Mouse (Mus musculus) mesoderm, embryonic 11.5 days (tissue): ENCODE measurements around the gene Acss3.

Source experiments
- DNase-seq: peaks from one replicate; pipeline ENCODE4 v3.0.0-alpha.2; 2012; ENCODE audit warnings: low read depth, low spot score

Gene Acss3

DNA sequence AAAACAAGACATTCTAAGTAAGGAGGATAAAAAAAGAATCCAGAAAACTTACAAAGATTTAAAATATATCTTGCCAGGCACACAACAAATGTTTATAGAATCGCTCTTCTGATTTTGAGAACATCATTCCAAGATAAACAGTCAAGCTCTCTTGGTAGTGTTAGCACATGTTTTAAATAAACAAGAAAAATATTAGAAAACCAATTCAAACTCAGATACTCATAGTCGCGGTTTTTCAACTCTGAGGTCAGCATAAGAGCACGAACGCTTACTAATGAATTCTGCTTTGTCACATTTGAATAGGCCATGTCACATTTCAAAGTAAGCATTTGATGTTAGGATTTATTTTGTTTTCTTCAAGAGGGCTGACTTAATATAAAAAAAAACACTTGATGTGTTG, 102.3 kb downstream of the Acss3 start:
- DNase-seq: no peak

- DNase-seq: no peak
Measured at GRCm38 (mm10) chr10:107011142-107011541, 112.3 kb downstream of the Acss3 start.

DNA sequence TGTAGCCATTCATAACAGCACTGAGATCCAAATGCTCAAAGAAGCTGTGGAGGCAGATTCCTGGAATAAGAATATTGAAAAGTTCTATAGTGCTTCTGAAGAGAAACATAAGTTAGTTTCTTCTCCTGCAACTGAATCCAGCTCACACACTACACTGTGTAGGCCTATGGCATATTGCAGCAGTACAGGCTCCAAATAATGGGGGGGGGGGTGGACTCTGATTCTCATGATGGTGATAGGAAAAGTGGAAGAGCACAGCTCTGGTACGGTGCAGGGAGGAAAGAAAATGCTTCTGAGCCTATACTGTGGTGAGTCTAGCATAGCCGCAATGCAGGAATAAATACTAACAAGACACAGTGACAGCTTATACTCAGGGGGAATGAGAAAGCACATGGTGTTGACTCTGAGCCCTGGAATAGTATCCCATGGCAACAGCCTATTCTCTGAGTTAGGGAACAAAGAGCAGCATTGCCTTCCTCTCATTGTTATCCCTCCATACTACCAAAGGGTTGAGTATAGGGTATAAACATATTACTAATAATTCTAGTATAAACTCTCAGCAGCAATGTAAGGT, 125.3 kb downstream of the Acss3 start:
- DNase-seq: no peak

DNA sequence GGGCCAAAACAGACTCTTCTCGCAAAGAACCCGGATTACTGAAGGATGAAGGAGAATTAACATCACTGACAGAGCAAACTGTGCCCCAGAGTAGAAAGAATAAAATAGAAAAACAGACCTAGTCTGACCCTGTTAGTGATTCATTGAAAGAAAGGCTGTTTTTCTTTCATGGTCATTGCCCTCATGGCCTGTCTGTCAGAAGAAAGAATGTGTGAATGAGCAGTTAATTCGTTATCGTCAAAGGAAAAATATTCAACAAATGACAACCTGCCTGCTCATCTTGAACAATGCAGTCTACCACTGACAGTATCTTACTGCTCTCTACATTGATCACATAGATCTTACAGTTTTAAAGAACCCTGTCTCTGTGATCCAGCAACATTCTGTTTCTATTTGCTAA, 134.0 kb downstream of the Acss3 start:
- no peak for DNase-seq

GRCm38 (mm10) chr10:106975193-106976141, 148.0 kb downstream of the Acss3 start:
- DNase-seq: peak; percentile 26

DNA sequence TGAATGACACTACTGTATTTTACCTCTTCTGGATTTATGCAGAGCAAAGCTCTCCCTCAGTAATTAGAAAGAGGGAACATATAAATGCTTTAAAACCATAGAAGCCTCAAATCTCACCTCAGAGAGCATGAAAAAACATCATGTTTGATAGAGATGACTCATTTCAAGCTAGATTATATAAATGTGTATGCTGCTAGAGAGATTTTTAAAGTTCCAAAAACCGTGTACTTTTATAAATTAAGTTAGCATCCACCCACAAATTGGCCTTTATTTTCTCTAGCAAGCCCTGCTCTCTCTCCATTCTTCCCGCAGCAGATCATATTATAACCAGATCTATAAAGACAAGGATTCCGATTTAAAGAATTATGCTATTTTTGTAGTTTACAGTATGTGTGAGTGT, 164.4 kb downstream of the Acss3 start:
- DNase-seq: no peak

DNA sequence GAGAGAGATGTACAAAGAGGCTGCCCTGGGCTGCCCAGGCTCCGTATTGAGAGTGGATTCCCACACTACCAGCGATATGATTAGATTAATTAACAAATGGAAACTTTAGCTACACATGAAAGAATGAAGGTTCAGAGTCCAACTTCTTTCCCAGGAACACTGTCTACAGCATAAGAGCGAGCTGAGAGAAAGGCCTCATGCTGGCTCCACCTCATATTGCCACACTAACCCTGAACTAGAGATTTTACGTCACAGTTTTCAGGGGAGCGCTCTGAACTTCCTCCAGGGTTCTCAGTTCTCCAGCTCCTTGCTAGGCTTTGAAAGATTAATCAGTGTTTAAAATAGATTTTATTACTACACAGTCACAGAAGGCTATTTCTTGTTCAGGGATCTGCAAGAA, 182.1 kb downstream of the Acss3 start:
- no peak for DNase-seq

- no peak for DNase-seq
Measured at GRCm38 (mm10) chr10:106939441-106939840, 184.0 kb downstream of the Acss3 start.

DNA sequence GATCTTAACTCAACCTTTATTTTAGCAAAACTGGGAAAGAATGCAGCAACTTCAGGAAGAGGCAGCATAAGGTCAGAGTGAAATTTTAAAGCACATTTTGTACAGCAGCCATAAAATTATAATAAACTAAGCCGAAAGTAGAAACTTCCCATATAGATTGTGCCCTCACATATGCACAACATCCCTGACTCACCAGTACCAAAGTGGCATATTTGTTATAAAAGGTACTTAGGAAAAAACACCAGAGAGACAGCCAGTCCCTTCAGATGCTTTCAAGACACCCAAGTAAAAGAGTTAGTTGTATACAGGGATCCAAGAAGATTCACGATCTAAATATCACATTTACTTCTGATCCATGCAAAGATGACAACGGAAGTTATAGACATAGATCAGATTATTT, 184.6 kb downstream of the Acss3 start:
- no peak for DNase-seq

DNA sequence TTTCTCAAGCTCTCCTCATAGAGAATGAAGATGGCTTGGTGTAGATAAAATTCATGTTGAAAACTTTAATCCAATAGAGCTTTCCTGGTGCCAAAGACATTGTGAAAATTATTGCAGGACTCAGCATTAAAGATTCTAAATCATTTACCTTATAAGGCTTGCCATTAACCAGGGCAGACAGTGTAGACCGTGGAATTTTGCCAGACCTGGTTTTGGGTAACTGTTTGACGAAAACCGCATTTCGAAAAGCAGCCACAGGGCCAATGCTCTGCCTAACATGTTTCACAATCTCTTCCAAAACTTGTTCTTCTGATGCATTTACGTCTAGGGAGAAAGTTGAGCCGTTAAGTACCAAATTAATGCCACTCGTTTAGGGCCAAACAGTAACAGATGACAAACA, 186.5 kb downstream of the Acss3 start:
- no peak for DNase-seq

GRCm38 (mm10) chr10:106932571-106933073, 190.8 kb downstream of the Acss3 start:
- DNase-seq: peak; percentile 31

GRCm38 (mm10) chr10:106928576-106929332, 194.7 kb downstream of the Acss3 start:
- DNase-seq: peak; percentile 1

DNA sequence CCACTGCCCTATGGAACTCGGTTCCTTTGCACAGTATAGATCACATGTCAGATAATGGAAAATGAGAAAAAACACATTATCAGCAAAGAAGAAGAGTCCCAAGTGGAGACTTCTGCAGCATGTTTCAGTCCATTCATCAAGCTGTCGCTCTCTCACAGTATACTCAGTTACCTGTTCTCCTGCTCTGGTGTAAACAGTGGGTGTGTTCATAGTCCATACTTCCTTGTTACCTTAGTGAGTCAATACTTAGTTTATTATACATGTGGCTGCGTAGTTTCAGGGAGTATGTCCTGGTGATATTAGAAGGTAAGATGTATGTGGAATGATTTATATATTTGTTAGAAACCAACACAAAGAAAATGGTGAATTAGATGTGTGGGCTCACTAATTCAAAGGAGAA, 198.7 kb downstream of the Acss3 start:
- no peak for DNase-seq

DNA sequence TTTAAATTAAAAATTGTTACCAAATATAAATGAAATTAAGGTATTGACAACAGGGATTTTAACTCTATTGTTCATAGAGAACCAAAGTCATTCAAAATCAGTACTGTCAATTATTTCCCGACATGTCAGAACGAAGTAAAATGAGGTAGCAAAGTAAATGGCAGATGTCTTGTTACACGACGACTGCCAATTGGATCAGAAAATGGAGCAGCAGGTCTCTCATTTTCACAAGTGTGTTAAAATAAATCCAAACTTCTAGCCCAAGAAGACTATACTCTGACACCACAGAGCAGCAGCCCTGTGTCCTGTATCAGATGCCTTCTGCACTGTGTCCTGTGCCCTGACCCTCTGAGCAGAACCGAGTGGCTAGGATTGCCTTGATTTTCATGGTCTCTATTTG, 199.1 kb downstream of the Acss3 start:
- no peak for DNase-seq

- DNase-seq: no peak
Measured at GRCm38 (mm10) chr10:106914822-106915221, 208.6 kb downstream of the Acss3 start.

- no peak for DNase-seq
Measured at GRCm38 (mm10) chr10:106914275-106914674, 209.2 kb downstream of the Acss3 start.

DNA sequence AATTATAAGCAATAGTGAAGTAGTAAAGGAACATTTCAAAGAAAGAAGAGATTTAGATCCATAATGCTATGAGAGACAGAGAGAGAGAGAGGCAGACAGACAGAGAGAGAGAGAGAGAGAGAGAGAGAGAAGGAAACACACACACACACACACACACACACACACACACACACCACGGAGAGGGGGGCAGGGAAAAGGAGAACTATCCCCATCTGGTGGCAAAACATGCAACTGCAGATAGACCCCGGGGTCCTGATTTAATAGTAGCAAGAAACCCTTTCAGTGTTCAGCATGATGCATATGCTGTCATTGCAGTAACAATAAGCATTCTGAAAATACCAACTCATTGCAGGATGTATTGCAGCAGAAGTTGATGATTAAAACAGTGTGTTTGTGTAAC, 210.4 kb downstream of the Acss3 start:
- DNase-seq: peak; percentile 26

GRCm38 (mm10) chr10:106910108-106910507, 213.4 kb downstream of the Acss3 start:
- no peak for DNase-seq

DNA sequence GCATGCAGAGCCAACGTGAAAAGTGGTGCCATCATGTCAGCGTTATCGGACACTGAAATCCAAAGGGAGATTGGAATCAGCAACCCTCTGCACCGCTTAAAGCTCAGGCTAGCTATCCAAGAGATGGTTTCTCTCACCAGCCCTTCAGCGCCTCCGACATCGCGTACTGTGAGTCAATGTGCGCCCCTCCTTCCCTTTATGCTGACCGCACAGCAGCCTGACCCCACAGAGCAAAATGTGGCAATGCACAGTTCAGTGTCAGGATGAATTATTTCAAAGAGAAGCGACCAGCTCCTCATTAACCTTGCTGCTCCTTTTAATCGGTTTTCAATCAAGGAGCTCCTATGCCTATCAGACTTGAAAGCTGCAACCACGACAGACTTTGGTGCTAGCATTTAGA, 227.1 kb downstream of the Acss3 start:
- DNase-seq: peak; percentile 7
